Mouse (Mus musculus) myocyte (in vitro differentiated cells): Measurements from ENCODE around the gene Cipc.

Experiments
- POLR2A ChIP-seq: IDR thresholded peaks from one replicate; pipeline ENCODE4 v1.6.1; 2011; ENCODE audit warnings: low read depth, mild to moderate bottlenecking, control low read depth, moderate library complexity; ENCODE audit not compliant: insufficient read length
- POLR2AphosphoS2 ChIP-seq: IDR thresholded peaks from one replicate; pipeline ENCODE4 v1.6.1; 2011; ENCODE audit warnings: low read depth, control low read depth; ENCODE audit not compliant: insufficient read length
- TCF12 ChIP-seq: IDR thresholded peaks from one replicate; pipeline ENCODE4 v1.6.1; 2011; ENCODE audit warnings: mild to moderate bottlenecking, control low read depth; ENCODE audit not compliant: poor library complexity, insufficient read depth, severe bottlenecking
- USF1 ChIP-seq: IDR thresholded peaks from one replicate; pipeline ENCODE4 v1.6.1; 2011; ENCODE audit warnings: low read depth, mild to moderate bottlenecking, control low read depth, moderate library complexity

- TF ChIP-seq USF1: no peak
- no peak for TF ChIP-seq POLR2AphosphoS2
- TF ChIP-seq POLR2A: no peak
- no peak for TF ChIP-seq TCF12
Observed at GRCm38 (mm10) chr12:86947681-86948401, 998 bp downstream of the Cipc start.
